Mouse (Mus musculus) liver, adult 2 months (tissue): Measurements from ENCODE around the gene 1700088E04Rik. TPM values are rescaled to one million over a fixed set of nuclear protein-coding genes. Genes with fewer than 3 reads are reported as not detected.

ENCODE experiments used
- DNase-seq: peaks from one replicate; pipeline ENCODE4 v3.0.0-alpha.2; 2011; ENCODE audit warnings: low read depth, low spot score; ENCODE audit errors: extremely low read depth
- H3K27ac ChIP-seq: fragments of 200-500 bp; replicated peaks from 2 replicates; pipeline ENCODE4 v1.5.1; 2012; ENCODE audit warnings: low read depth, mild to moderate bottlenecking, control low read depth, inconsistent platforms, low read length; ENCODE audit not compliant: insufficient read depth
- H3K27me3 ChIP-seq: fragments of 200-500 bp; 2 replicates; pipeline ENCODE4 v1.6.1; 2012; ENCODE audit warnings: mild to moderate bottlenecking, moderate library complexity, low read length, inconsistent platforms; ENCODE audit not compliant: control insufficient read depth, insufficient read depth
- H3K36me3 ChIP-seq: fragments of 200-500 bp; 2 replicates; pipeline ENCODE4 v1.6.1; 2012; ENCODE audit warnings: low read length, inconsistent platforms; ENCODE audit not compliant: control insufficient read depth, insufficient read depth
- H3K4me1 ChIP-seq: fragments of 200-500 bp; 2 replicates; pipeline ENCODE4 v1.6.1; 2011; ENCODE audit warnings: low read length; ENCODE audit not compliant: control insufficient read depth, insufficient read depth
- H3K4me3 ChIP-seq: fragments of 200-500 bp; 2 replicates; pipeline ENCODE4 v1.5.1; 2011; ENCODE audit warnings: low read depth, mild to moderate bottlenecking, control low read depth, low read length, moderate library complexity; ENCODE audit not compliant: insufficient read depth
- H3K79me2 ChIP-seq: fragments of 200-500 bp; 2 replicates; pipeline ENCODE4 v1.6.1; 2012; ENCODE audit warnings: inconsistent platforms, mild to moderate bottlenecking, low read length, moderate library complexity; ENCODE audit not compliant: control insufficient read depth, insufficient read depth
- H3K9ac ChIP-seq: fragments of 200-500 bp; 2 replicates; pipeline ENCODE4 v1.6.1; 2012; ENCODE audit warnings: low read depth, mild to moderate bottlenecking, control low read depth, inconsistent platforms, low read length
- CTCF ChIP-seq: fragments of 200-500 bp; IDR thresholded peaks from 2 replicates; pipeline ENCODE4 v1.5.1; 2011; ENCODE audit warnings: low read depth, low read length, control low read depth
- POLR2A ChIP-seq: fragments of 200-500 bp; IDR thresholded peaks from 2 replicates; pipeline ENCODE4 v1.6.1; 2011; ENCODE audit warnings: low read length, control low read depth; ENCODE audit not compliant: insufficient read depth; ENCODE audit errors: extremely low read depth
- WGBS: fragments of 180-500 bp; shearing (Covaris S2); methylation state at CpG from one replicate; pipeline ENCODE4 v1.1.7; 2018; 5-methylcytosine and 5-hydroxymethylcytosine counted together
- polyA plus RNA-seq: library from polyadenylated mRNA; depleted of rRNA; stranded (reverse); fragments of >200 nt; gene quantifications from 2 replicates; pipeline ENCODE4 v1.2.3, GENCODE M21; 2012
- total RNA-seq: library from RNA; depleted of rRNA; stranded (reverse); fragments of >200 nt; gene quantifications from 2 replicates; pipeline ENCODE4 v1.2.3, GENCODE M21; 2014

1700088E04Rik gene
- total and polyA plus RNA-seq, 2 experiments, result 0.65 TPM

- Histone ChIP-seq H3K4me1 (no peaks in the 10 kb centered on the region), H3K79me2 (0 out of 2 replicates have a peak, but pooled peaks cover 2% of the 10 kb centered on the region), H3K36me3 (peaks cover 15% of the 10 kb centered on the region), H3K9ac (no peak overlapping the region), H3K27ac (no peak overlapping the region), H3K27me3 (no peaks in the 10 kb centered on the region), H3K4me3 (no peak overlapping the region)
- no peak for DNase-seq
- 94% methylated on average over 13 of the region's 13 CpGs for WGBS
- no peak for TF ChIP-seq CTCF
- no peak for TF ChIP-seq POLR2A
Measured at GRCm38 (mm10) chr15:79122546-79122945, 18.5 kb downstream of the 1700088E04Rik start.

- H3K79me2 ChIP-seq, result 0 out of 2 replicates have a peak, but pooled peaks cover 2% of the 10 kb centered on the region
- peaks cover 11% of the 10 kb centered on the region for H3K36me3 ChIP-seq
- TF ChIP-seq POLR2A (no peak), CTCF (no peak)
- no peaks in the 10 kb centered on the region for H3K27me3 ChIP-seq
- H3K27ac ChIP-seq, result no peak overlapping the region
- DNase-seq, result no peak
- 96% methylated on average over 4 of the region's 4 CpGs for WGBS
- H3K4me1 ChIP-seq, result no peaks in the 10 kb centered on the region
- no peak overlapping the region for H3K9ac ChIP-seq
- no peak overlapping the region for H3K4me3 ChIP-seq
Measured at GRCm38 (mm10) chr15:79122119-79122518, 18.9 kb downstream of the 1700088E04Rik start.

GRCm38 (mm10) chr15:79119491-79119890, 21.6 kb downstream of the 1700088E04Rik start:
- Histone ChIP-seq H3K36me3 (peaks cover 12% of the 10 kb centered on the region; the same call in 1 of the 2 replicates), H3K9ac (no peak overlapping the region), H3K27ac (no peak overlapping the region), H3K79me2 (0 out of 2 replicates have a peak, but pooled peaks cover 2% of the 10 kb centered on the region), H3K4me3 (no peak overlapping the region), H3K4me1 (no peaks in the 10 kb centered on the region), H3K27me3 (no peaks in the 10 kb centered on the region)
- no peak for DNase-seq
- no peak for TF ChIP-seq CTCF
- TF ChIP-seq POLR2A, result no peak
- WGBS, result 83% methylated on average over 9 of the region's 9 CpGs

- WGBS, result 71% methylated on average over 5 of the region's 5 CpGs
- Histone ChIP-seq H3K79me2 (peaks cover 17% of the 10 kb centered on the region), H3K36me3 (peaks cover 9% of the 10 kb centered on the region; the same call in 1 of the 2 replicates), H3K27ac (no peak overlapping the region), H3K4me1 (peaks cover 7% of the 10 kb centered on the region), H3K9ac (no peak overlapping the region), H3K27me3 (no peaks in the 10 kb centered on the region), H3K4me3 (no peak overlapping the region)
- DNase-seq, result no peak
- no peak for TF ChIP-seq CTCF
- TF ChIP-seq POLR2A, result no peak
Measured at GRCm38 (mm10) chr15:79115276-79115675, 25.8 kb downstream of the 1700088E04Rik start.

GRCm38 (mm10) chr15:79111774-79112173, 29.3 kb downstream of the 1700088E04Rik start:
- 80% methylated on average over 4 of the region's 4 CpGs for WGBS
- peaks cover 16% of the 10 kb centered on the region for H3K79me2 ChIP-seq
- H3K9ac ChIP-seq, result no peak overlapping the region
- no peak for DNase-seq
- H3K4me3 ChIP-seq, result no peak overlapping the region
- H3K27ac ChIP-seq, result no peak overlapping the region
- peaks cover 3% of the 10 kb centered on the region; the same call in 1 of the 2 replicates for H3K36me3 ChIP-seq
- H3K27me3 ChIP-seq, result no peaks in the 10 kb centered on the region
- H3K4me1 ChIP-seq, result peaks cover 11% of the 10 kb centered on the region
- TF ChIP-seq POLR2A, result no peak
- no peak for TF ChIP-seq CTCF

GRCm38 (mm10) chr15:79110528-79110927, 30.5 kb downstream of the 1700088E04Rik start:
- H3K36me3 ChIP-seq, result peaks cover 2% of the 10 kb centered on the region; the same call in 1 of the 2 replicates
- H3K79me2 ChIP-seq, result peaks cover 16% of the 10 kb centered on the region
- no peak for DNase-seq
- H3K4me3 ChIP-seq, result no peak overlapping the region
- no peak for TF ChIP-seq CTCF
- no peak for TF ChIP-seq POLR2A
- no peak overlapping the region for H3K27ac ChIP-seq
- no peaks in the 10 kb centered on the region for H3K27me3 ChIP-seq
- WGBS, result 97% methylated on average over 2 of the region's 2 CpGs
- H3K4me1 ChIP-seq, result peaks cover 11% of the 10 kb centered on the region
- no peak overlapping the region for H3K9ac ChIP-seq
